Comparison of ENCODE assay signal across 28 mouse cellular contexts in genomic region chr9:24994491-24994890, GRCm38 (mm10).
DNase-seq lines count a peak whose midpoint lies in the region; ATAC-seq and TF ChIP-seq lines count a peak whose summit lies in the region.
"Had no signal": no experiment of that assay in that cellular context is flagged by ENCODE, and none has a peak within 500 bp of the region (broad histone marks: within the 10 kb centered on the region; RNA-seq: fewer than 3 reads in every experiment).

No protein-coding gene starts in this region.

- peak; percentile 16 for DNase-seq in lung, embryonic 14.5 days
- no peak for DNase-seq in lung, postnatal 4 days
- peak; percentile 54 for DNase-seq in embryo, embryonic 10.5 days (ENCODE audit: low spot score)
- peak; percentile 22 for DNase-seq in embryonic facial prominence, embryonic 10.5 days (ENCODE audit: low spot score)
- peak; percentile 19 for DNase-seq in yolk sac, embryonic 10.5 days (ENCODE audit: low spot score)
- no peak for DNase-seq in stomach, postnatal 0 days (ENCODE audit: low spot score)
- no peak for DNase-seq in kidney, adult 8-10 months
- DNase-seq: adrenal gland, adult 8-10 months; B cell, adult 2 months; cerebellum, adult 8-10 months; cerebellum, postnatal 25 days; gastrocnemius, adult 2 months; gastrocnemius, postnatal 36 days; kidney, adult 9 months; kidney, postnatal 10 days; liver, embryonic 13.5 days; lung, adult 18-20 months; thymus, postnatal 36 days had no signal

- no peak overlapping the region for H3K4me2 ChIP-seq in lung, embryonic 14.5 days
- no peak overlapping the region for H3K4me2 ChIP-seq in stomach, postnatal 0 days (replicated peaks; ENCODE audit: low read depth)
- H3K4me2 ChIP-seq: embryonic facial prominence, embryonic 12.5 days; hindbrain, embryonic 13.5 days; limb, embryonic 13.5 days; liver, embryonic 13.5 days; midbrain, embryonic 12.5 days; neural tube, embryonic 13.5 days; stomach, embryonic 15.5 days had no signal

- no peaks in the 10 kb centered on the region for H3K4me1 ChIP-seq in lung, embryonic 14.5 days (ENCODE audit: insufficient read depth)
- H3K4me1 ChIP-seq in embryonic facial prominence, embryonic 10.5 days, result peaks cover 6% of the 10 kb centered on the region; the same call in 1 of the 2 replicates
- H3K4me1 ChIP-seq in stomach, postnatal 0 days (replicated peaks; ENCODE audit: control insufficient read depth, insufficient read depth), result no peaks in the 10 kb centered on the region
- H3K4me1 ChIP-seq: embryonic facial prominence, embryonic 12.5 days; hindbrain, embryonic 13.5 days; limb, embryonic 13.5 days; liver, embryonic 13.5 days; midbrain, embryonic 12.5 days; neural tube, embryonic 13.5 days; stomach, embryonic 15.5 days had no signal

- 21% methylated on average over 7 of the region's 7 CpGs for WGBS in lung, embryonic 14.5 days
- 34% methylated on average over 7 of the region's 7 CpGs for WGBS in embryonic facial prominence, embryonic 10.5 days
- WGBS in stomach, postnatal 0 days, result 22% methylated on average over 7 of the region's 7 CpGs

- no peak for TF ChIP-seq EP300 in stomach, postnatal 0 days (optimal IDR thresholded peaks at IDR 0.05)

- TF ChIP-seq CTCF in lung, embryonic 14.5 days (IDR thresholded peaks at IDR 0.05; ENCODE audit: low read depth), result no peak
- no peak for TF ChIP-seq CTCF in stomach, postnatal 0 days (IDR thresholded peaks at IDR 0.05; ENCODE audit: low read depth)

- no peaks in the 10 kb centered on the region for H3K9me3 ChIP-seq in lung, embryonic 14.5 days (ENCODE audit: low read depth, low read length)
- H3K9me3 ChIP-seq in embryonic facial prominence, embryonic 10.5 days, result no peaks in the 10 kb centered on the region
- no peaks in the 10 kb centered on the region for H3K9me3 ChIP-seq in stomach, postnatal 0 days (ENCODE audit: control insufficient read depth, low read length)
- H3K9me3 ChIP-seq: embryonic facial prominence, embryonic 12.5 days; hindbrain, embryonic 13.5 days; limb, embryonic 13.5 days; liver, embryonic 13.5 days; midbrain, embryonic 12.5 days; neural tube, embryonic 13.5 days; stomach, embryonic 15.5 days had no signal

- ATAC-seq in lung, embryonic 14.5 days (ENCODE audit: insufficient read depth), result no peak
- ATAC-seq in stomach, postnatal 0 days (ENCODE audit: low FRiP score, low TSS enrichment), result no peak
- ATAC-seq: forebrain, embryonic 16.5 days; intestine, embryonic 16.5 days had no signal

- no peak overlapping the region for H3K4me3 ChIP-seq in lung, embryonic 14.5 days (ENCODE audit: low read depth, low read length)
- no peak overlapping the region for H3K4me3 ChIP-seq in embryonic facial prominence, embryonic 10.5 days
- no peak overlapping the region for H3K4me3 ChIP-seq in stomach, postnatal 0 days (ENCODE audit: low read depth, low read length)
- H3K4me3 ChIP-seq: embryonic facial prominence, embryonic 12.5 days; gastrocnemius, adult 2 months; heart, adult 2 months; hindbrain, embryonic 13.5 days; left cerebral cortex, adult 2 months; limb, embryonic 13.5 days; liver, embryonic 13.5 days; midbrain, embryonic 12.5 days; neural tube, embryonic 13.5 days; stomach, embryonic 15.5 days had no signal

- H3K27me3 ChIP-seq in lung, embryonic 14.5 days (ENCODE audit: insufficient read depth, low read length), result no peaks in the 10 kb centered on the region
- no peaks in the 10 kb centered on the region; the same call in 1 of the 2 replicates for H3K27me3 ChIP-seq in embryonic facial prominence, embryonic 10.5 days (replicated peaks; ENCODE audit: low read depth, poor library complexity, severe bottlenecking)
- no peaks in the 10 kb centered on the region for H3K27me3 ChIP-seq in stomach, postnatal 0 days (ENCODE audit: control insufficient read depth, insufficient read depth, low read length)
- H3K27me3 ChIP-seq: hindbrain, embryonic 13.5 days; limb, embryonic 13.5 days; liver, embryonic 13.5 days; midbrain, embryonic 12.5 days; neural tube, embryonic 13.5 days; stomach, embryonic 15.5 days had no signal

- no peak overlapping the region for H3K27ac ChIP-seq in lung, embryonic 14.5 days (ENCODE audit: low read depth)
- no peak overlapping the region for H3K27ac ChIP-seq in embryonic facial prominence, embryonic 10.5 days (replicated peaks)
- H3K27ac ChIP-seq in stomach, postnatal 0 days (replicated peaks), result no peak overlapping the region
- H3K27ac ChIP-seq: embryonic facial prominence, embryonic 12.5 days; gastrocnemius, adult 2 months; heart, adult 2 months; hindbrain, embryonic 13.5 days; left cerebral cortex, adult 2 months; limb, embryonic 13.5 days; liver, embryonic 13.5 days; midbrain, embryonic 12.5 days; neural tube, embryonic 13.5 days; stomach, embryonic 15.5 days had no signal

- no peaks in the 10 kb centered on the region for H3K36me3 ChIP-seq in lung, embryonic 14.5 days (ENCODE audit: insufficient read depth)
- no peaks in the 10 kb centered on the region for H3K36me3 ChIP-seq in embryonic facial prominence, embryonic 10.5 days (replicated peaks)
- H3K36me3 ChIP-seq in stomach, postnatal 0 days (ENCODE audit: control insufficient read depth, insufficient read depth, low read length), result no peaks in the 10 kb centered on the region
- H3K36me3 ChIP-seq: embryonic facial prominence, embryonic 12.5 days; hindbrain, embryonic 13.5 days; limb, embryonic 13.5 days; liver, embryonic 13.5 days; midbrain, embryonic 12.5 days; neural tube, embryonic 13.5 days; stomach, embryonic 15.5 days had no signal

- H3K9ac ChIP-seq in lung, embryonic 14.5 days, result no peak overlapping the region
- no peak overlapping the region for H3K9ac ChIP-seq in stomach, postnatal 0 days (ENCODE audit: low read length)
- H3K9ac ChIP-seq: embryonic facial prominence, embryonic 12.5 days; hindbrain, embryonic 13.5 days; limb, embryonic 13.5 days; liver, embryonic 13.5 days; midbrain, embryonic 12.5 days; neural tube, embryonic 13.5 days; stomach, embryonic 15.5 days had no signal

Comparison
In these comparisons a context has a peak if more than half of its experiments do, and no peak if none do; other contexts are left out.
1. DNase-seq: peak in lung, embryonic 14.5 days (single experiment), embryo, embryonic 10.5 days (single experiment), embryonic facial prominence, embryonic 10.5 days (single experiment) and yolk sac, embryonic 10.5 days (single experiment); none in lung, postnatal 4 days (0 of 2), stomach, postnatal 0 days (single experiment) and kidney, adult 8-10 months (0 of 2).